Mouse (Mus musculus): ENCODE measurements around the gene Vav1.
A peak's percentile ranks its signal among the peaks of the same experiment; 100 is the strongest.

Gene Vav1

DNA sequence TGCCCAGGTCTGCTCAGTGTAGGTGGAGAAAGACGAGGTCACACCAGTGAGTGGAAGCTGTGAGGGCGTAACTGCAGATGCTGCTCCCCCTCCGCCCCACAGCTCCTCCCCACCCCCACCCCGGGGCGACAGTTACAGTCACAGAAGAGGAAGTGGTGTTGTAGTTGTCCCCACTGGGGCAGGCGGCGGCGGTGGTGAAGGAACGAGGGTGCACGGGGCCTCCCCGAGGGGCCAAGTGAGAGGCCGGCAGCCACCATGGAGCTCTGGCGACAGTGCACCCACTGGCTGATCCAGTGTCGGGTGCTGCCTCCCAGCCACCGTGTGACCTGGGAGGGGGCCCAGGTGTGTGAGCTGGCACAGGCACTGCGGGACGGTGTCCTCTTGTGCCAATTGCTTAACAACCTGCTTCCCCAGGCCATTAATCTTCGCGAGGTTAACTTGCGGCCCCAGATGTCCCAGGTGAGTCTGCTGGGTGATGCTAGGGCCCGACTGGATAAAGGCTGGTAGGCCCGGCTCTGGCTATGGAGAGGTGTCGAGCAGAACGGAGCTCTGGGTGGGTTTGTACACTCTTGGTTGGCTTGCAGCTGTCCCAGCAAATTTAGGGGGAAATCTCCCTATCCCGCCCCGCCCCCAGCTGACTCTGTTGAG, at the start of gene Vav1:
Gene Vav1, plus strand, starts transcription at position 158 of the 648 bp plus-strand sequence.
- no peak for ATAC-seq (ENCODE audit: low TSS enrichment)

DNA sequence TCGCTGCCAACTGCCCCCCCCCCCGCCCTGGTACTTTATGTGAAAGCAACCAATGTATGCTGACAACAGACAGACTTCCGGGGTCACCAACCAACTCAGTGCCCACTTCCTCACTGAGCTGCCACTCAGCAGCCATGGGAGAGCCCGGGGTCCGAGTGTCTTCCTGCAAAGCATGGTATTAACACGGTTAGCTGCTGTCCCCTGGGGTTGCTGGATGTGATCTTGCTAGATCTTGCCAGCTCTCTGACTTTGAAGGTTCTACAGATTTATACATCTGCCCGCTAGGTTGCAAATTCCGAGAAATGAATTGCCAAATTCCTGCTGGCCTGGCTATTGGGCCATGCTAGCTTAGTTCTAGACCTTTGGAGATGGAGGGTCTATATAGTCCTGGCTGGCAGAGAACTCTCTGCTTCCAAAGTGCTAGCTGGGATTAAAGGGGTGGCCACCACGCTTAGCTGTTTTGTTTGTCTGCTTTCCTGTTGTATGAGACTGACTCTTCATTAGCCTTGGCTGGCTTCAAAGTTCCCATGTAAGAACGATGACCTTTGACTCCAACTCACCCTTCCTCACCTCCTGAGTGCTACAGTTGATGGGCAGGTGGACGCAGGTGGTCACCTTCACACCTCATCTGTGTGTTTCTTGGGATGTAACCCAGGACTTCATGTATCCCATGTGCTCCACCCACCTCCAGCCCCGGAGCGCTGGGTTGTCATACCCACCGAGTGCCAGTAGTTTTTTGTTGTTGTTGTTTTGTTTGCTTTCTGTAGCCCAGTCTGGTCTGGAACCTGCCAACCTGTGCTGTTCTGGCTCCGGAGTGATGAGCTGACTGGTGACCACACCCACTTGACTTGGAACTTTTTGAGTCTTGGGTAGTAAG, 48.8 kb upstream of the Vav1 start:
- no peak for ATAC-seq (ENCODE audit: low TSS enrichment)

DNA sequence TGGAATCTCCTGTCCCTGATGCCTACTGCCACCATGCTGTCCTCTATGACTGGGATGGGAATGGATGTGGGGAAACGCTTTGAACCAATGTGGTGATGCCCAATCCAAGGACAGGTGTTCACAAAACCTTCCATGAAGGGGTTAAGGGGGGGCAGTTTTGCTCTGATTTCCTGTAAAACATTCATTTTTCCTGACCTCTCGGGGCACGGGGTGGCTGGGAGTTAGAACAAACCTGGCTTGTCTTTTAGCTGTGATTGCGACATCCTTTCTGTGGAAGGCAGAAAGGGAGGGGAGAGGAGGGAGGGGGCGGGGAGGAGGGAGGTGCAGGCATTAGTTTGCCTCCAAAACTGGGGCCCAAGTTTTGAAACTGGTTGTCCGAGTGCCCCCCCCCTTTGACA, 48.2 kb upstream of the Vav1 start:
- ATAC-seq (ENCODE audit: low TSS enrichment): no peak

DNA sequence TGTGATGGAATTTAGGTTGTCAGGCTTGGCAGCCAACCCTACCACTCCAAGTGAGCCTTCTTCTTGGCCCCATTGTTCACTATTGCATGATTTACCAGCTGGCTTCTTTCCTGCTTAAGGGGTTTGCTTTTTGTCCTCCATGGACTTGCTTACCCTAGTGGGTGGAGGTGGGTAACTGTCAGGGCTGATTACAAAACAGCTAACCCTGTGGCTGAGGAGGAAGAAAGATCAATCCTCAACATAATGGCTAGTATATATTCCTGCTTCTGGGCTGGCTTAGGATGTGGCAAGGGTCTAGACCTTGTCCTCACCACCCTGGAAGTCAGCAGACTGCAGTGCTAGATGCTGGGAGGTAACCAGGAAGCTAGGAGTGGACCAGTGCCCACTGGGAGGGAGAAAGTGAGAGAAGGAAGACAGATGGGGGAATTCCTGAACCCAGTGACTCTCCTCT, 47.6 kb upstream of the Vav1 start:
- no peak for ATAC-seq (ENCODE audit: low TSS enrichment)

DNA sequence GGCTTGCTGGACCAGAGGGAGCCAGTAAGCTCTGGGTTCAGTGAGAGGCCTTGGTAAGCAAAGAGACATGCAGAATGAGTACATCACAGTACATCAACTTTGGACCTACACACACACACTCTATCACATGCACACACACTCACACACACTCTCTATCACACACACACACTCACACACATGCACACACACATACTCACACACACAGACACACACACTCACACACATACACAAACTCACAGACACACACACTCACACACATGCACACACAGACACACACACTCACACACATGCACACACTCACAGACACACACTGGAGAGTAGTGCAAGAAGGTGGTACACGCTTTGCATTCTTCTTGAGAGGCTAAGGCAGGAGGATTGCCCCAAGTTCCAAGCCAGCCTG, 46.7 kb upstream of the Vav1 start:
- ATAC-seq (ENCODE audit: low TSS enrichment): no peak

DNA sequence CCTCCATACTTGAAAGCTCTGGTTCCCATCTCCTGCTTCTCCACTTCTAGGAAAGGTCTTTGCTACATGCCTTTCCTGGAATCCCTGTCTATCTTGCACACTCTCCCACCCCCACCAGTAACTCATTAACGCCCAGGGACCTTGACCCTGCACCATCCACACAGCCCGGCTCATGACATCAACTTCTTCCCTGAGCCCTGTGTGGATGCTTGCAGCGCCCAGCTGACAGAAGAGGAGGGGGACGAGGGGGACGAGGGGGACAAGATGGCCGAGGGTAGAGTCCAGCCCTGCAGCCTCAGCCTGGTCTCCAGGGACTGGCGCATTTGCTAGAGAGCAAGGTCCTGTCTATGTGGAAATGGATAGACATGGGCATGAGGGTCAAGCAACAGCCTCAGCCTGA, 45.9 kb upstream of the Vav1 start:
- ATAC-seq (ENCODE audit: low TSS enrichment): no peak

DNA sequence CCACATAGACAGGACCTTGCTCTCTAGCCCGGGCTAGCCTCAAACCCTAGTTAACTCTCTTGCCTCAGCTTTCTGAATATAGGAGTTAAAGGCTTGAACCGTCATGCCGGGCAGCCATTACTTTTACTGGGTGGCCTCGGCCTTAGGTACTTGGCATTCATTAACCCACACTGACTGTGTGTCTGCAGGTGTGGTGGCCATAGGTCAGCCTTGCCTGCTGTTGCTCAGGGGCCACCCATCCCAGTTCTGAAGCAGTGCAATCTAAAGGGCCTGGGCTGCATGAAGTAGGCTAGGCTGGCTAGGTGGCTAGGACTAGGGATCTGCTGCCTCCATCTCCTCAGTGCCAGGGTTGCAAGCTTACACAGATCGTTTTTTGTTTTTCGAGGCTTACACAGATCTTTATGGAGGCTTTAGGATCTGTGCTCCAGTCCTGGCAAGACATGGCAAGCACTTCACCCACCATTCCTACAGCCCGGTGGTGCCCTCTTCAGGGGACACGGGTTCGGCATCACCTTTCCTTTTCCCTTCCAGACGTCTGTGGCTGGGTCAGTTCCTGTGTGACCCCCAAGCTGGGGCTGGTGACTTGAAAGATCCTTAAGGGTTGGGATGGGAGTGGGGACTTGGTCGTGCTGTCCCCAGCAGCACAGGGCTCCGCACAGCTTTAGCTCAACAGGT, 44.5 kb upstream of the Vav1 start:
- ATAC-seq (ENCODE audit: low TSS enrichment): no peak

DNA sequence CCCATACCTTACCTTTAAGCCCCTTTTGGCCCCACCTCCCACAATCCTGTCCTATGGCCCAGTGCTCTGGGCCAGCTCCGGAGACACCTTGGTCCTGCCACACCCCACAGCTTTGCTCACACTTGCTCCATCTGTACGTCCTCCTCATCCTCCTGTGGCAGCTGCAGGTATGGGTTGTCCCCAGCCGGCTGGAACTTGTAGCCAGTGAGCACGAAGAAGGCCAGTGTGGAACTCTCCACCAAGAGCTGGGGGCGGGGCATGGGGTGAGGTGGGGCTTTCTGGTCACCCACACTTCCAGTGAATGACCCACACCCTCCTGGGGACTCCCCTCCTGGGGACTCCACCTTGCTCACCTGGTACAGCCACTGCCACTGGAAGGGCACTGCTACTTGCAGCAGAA, 43.1 kb upstream of the Vav1 start:
- ATAC-seq (ENCODE audit: low TSS enrichment): no peak

DNA sequence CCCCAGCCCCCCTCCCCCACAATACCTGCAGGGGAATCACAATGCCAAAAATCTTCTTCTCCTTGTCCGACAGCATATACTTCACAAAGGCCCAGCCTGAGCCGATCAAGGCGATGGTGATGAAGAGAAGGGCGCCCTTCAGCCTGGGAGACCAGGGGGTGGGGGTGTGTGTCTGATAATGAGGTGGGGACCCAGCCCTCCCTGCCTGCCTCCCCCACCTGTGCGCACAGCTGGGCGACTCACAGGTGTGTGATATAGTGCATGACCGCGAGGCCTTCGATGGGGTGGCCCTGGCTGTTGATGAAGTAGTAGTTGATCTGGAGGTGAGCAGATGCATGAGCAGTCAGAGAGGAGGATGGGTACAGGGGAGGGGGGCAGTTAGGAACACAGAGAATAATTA, 41.7 kb upstream of the Vav1 start:
- no peak for ATAC-seq (ENCODE audit: low TSS enrichment)

DNA sequence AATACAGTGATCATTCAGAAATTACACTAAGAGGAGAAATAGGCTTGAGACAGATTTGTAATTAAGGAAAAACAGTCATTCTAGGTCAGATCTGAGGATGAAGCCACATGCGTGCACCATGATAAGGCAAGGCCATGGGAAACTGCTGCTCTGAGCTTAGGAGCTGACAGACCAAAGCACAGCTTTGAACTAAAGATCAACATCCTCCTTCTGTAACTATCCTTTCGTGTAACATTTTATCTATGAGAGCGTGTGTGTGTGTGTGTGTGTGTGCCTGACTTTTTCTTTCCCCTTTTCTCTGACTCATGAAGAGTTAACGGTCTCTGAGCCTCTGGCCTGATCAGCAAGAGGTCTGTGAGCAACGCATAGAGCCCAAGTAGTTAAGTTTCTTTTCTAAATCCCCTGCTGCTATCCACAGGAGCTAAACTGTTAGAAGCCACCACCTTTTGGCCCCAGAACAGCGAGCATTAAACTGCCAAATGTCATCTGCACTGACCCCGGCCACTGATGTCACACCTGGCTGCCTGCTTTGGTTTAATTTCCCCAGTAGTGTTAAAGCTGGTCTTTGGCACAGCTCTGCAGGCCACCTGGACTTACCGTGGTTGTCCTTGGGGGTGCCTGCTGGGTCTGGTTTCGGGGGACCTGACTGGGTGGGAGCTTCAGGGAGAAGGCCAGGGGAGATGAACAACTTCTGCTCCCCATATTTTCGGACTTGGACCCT, 35.1 kb upstream of the Vav1 start:
- no peak for ATAC-seq (ENCODE audit: low TSS enrichment)

DNA sequence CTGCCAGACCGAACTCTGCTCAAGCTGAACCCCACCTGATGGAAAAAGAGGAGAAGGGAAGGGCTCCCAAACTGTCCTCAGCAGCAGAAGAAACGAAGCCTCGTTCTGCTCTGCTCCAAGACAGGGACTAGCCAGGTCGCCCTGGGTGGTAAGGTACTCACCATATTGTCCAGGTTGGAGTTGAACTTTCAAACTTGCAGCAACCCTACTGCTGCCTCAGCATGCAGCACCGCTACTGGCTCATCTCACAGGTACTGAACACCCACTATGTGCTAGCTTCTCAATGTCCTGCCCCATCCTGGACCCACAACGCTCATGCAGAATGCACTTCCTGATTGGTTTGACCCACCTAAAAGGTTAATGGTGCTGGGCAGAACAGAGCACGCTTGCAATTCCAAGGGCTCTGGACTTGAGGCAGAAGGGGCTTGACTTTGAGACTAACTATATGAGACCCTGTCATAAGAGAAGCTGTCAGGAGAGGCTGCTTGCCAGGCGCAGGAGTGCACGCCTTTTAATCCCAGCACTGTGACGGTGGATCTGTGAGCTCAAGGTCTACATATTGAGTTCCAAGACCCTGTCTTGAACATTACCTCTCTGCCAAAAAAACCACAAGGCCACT, 33.5 kb upstream of the Vav1 start:
- ATAC-seq (ENCODE audit: low TSS enrichment): no peak

DNA sequence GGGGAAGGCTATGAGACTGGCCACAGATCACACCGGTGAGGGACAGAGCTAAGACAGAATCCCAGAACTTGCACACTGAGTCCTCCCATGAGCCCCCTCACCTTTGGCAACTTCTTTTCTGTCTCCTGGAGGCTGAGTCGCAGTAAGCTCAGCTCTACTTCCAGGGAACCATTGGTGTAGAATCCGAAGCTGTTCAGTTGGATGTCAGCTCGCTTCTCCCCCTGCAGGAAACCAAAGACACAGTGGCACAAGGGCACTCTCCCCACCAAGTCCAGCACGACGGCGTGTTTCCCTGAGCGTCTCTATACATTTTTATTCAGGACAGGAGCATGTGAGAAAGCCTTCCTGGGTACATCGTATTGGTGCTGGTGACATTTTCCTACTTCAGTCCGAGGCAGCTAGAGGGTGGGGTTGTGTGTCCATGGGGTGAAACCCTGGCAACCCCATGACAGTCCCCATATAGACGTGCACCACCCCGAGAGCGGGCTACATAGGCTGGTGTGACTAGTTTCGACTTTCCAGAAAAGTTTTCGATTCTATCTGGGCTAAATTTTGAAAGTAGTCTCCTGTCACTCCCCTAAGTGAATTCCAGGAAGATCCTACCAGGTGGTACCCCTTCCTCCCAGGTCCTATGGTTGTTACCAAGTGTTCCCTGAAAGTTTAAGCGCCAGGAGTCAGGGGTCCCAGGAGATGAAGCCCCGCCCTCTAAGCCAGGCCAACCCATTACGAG, 32.1 kb upstream of the Vav1 start:
- ATAC-seq (ENCODE audit: low TSS enrichment): no peak

DNA sequence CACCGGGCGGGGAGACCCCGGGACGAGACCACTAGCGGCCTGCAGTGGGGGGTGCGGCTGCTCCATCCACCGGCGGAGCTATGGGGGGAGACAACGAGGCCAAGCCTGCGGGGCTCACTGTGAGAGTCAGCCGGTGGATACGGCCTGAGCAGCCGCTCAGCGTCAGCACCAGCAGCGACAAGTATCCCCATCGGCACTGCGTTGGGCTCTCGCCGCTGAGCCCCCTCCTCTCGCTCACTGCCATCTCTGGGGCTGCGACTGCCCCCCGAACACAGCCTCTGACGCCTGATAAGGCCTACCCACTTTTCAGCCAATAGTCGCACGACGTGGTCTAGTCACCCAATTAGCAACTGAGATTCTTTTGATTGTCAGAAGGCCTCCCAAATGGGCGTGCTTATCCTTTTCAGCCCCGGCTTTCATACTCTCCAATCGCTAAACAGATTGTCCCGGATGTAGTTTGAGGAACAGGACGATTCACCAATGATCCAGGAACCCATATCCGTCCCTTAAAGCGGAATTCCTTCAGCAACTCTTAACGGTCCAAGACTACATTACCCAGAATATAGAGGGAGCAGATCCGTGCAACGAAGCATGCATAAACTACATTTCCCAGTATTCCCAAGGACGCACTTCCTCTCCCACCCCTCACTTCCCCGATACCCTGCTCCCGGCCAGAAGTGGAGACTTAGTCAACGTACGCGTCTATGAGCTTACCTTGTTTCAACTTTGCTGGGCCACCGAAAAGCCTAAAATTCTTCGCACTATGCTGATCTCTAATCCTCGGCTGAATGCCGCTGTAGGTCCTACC, 31.3 kb upstream of the Vav1 start:
- ATAC-seq (ENCODE audit: low TSS enrichment): peak; percentile 83

DNA sequence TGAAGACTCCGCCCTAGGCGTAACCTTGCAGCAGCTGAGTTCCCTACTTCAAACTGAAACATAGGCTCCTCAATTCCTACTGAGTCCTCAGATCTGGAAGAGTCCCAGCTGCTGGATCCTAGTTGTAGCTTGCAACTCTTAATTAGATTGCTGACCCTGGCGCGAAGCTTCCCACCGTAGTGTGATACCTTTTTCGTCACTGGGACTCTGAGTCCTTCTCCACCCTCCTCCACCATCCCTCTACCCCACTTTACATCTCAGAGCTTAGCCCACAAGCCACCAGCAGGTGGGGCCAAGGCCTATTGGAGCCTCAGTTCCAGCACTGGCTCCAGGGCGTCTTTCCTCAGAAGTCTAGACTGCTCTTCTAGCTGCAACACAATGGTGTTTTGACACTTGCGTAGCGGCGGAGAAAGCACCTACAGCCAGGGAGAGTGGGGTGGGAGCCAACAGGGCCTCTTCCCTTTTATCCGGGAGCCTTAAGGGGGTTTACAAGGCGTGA, 30.6 kb upstream of the Vav1 start, which contains the start of gene Gpr108:
Gene Gpr108, minus strand, starts transcription at position 246 of the 499 bp plus-strand sequence.
- ATAC-seq (ENCODE audit: low TSS enrichment): peak; percentile 67

DNA sequence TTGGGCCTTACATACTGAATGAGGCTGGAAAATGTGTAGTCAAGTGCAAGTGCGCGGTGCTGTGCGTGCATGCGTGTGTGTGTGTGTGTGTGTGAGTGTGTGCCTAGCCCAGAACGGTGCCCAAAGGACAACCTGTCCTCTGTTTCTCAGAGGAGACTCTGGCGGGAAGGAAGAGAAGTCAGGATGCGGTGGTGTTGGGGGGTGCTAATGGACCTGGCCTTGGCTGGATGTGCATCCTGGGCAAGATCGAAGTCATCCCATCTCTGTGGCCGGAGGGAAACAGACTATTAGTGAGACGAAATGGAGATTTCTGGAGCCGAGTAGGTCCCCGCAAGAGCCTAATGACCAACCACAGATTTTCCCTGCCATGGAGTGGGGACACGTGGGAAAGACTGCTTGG, 30.1 kb upstream of the Vav1 start:
- ATAC-seq (ENCODE audit: low TSS enrichment): no peak

DNA sequence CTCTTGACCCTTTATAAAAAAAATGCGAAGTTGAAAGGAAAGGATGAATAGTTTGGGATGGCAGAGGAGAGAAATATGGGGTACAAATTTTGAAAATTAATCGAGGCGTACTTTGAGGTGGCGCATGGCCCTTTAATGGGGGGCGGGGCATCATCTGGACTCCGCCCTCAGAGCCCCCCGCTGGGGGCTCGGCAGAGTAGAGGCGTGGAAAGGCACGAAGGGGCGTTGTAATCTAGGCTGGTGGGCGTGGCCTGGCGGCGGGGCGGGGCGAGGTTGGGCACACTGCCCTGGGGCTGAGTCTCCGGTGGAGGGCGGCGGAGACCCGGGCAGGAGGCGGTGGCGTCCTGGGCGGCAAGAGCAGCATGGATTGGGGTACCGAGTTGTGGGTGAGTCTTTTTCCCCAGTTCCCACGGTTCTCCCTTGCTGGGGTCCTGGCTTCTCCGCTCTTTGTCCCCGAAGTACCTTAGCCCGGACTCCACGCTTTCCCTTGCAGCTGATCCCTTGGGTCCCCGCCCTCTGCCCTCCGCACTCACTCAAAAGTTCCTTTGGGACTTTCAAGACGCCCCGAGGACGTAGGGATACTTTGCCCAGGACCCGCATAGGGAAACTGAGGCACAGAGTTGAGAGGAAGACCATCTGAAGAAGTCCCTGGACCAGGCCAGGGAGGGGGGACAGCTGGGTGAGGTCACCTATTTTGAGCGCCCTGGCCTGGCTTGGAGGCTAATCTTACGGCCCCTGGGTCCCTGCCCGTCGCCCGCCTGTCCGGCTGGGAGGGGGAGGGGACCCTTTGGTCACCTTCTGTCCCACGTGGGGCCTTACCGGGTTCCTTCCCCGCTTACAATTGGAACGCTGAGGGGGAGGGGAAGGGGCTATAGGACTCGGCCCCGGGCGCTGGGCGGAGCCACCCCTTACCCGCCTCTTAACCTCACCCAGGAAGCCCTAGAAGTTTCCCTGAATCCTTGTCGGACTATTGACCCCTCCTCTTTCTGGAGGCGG, 29.4 kb upstream of the Vav1 start, which contains the start of gene Trip10:
Gene Trip10, plus strand, starts transcription at position 270 of the 996 bp plus-strand sequence.
- 0 out of 2 replicates have a peak, but pooled peaks have one; percentile 6 for ATAC-seq (ENCODE audit: low TSS enrichment)

DNA sequence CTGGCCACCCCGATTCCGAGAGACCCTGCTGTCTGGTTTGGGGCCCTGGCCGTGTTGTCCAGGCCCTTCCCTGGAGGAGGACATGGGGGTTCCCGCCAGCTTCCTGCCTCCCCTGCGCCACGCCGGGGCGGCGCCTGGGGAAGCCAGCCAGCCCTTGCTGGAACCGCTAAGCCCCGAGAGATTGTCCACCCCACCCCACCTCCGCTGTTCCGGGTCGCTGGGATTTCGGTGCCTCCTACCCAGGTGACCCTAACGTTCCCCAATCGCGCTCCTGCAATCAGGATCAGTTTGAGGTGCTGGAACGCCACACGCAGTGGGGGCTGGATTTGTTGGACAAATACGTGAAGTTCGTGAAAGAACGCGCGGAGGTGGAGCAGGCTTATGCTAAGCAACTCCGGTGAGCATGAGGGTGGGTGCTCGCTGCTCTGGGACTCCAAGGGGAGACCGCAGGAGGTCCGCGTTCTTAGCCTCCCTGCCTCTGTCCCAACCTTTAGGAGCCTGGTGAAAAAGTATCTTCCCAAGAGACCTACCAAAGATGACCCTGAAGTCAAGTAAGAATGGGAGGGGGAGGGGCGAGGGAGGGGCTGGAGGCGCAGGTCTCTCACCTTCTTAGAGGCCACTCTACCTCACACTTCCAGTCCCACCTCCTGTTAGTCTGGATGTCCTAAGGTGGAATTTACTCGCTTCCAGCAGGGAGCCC, 28.3 kb upstream of the Vav1 start:
- ATAC-seq (ENCODE audit: low TSS enrichment): 0 out of 2 replicates have a peak, but pooled peaks have one; percentile 9

DNA sequence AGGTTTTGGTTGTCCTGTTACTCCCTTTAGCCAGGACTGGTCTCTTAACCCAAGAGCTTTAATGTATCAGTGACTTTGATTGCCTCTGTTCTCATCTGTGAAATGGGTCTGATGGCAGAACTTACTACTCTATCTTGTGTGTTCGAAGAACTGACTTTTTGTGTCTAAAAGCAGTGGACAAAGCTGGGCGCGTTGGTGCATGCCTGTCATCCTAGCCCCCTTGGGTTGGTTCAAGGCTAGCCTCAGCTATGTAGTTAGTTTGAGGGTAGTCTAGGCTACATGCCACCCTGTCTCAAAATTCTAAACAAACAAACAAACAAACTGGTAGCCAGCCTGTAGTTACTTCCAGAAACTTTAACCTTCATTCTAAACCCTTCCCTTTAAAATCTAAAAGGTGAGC, 27.5 kb upstream of the Vav1 start:
- ATAC-seq (ENCODE audit: low TSS enrichment): no peak

Data from frontal cortex, adult (tissue).